Mouse (Mus musculus): Measurements from ENCODE around the gene Slfn9. TPM values are rescaled to one million over a fixed set of nuclear protein-coding genes. Genes with fewer than 3 reads are reported as not detected.

The Slfn9 gene
- polyA plus RNA-seq (2014; fragmentation: Illumina TruSeq; extraction: RNeasy Lipid Tissue Mini Kit (QIAGEN cat#74804)): 39.7 TPM

GRCm38 (mm10) chr11:82991469-82992166, at the start of gene Slfn9:
Gene Slfn9 (minus strand): TSS chr11:82991830.

GRCm38 (mm10) chr11:83020621-83021020, 29.0 kb upstream of the Slfn9 start, which contains the start of gene Slfn8:
Gene Slfn8 (minus strand): TSS chr11:83020810.

GRCm38 (mm10) chr11:82950736-82951481, 40.7 kb downstream of the Slfn9 start, which contains the start of gene Slfn5:
Gene Slfn5 (plus strand): TSS chr11:82951349.

Other genes with a start within 250 kb of the Slfn9 start
- not detected for gene Cct6b, start 227.5 kb downstream of the Slfn9 start, polyA plus RNA-seq (2014; fragmentation: Illumina TruSeq; extraction: RNeasy Lipid Tissue Mini Kit (QIAGEN cat#74804))
- gene Zfp830, start 227.5 kb downstream of the Slfn9 start, polyA plus RNA-seq (2014; fragmentation: Illumina TruSeq; extraction: RNeasy Lipid Tissue Mini Kit (QIAGEN cat#74804)): 25.3 TPM
- gene Lig3, start 210.7 kb downstream of the Slfn9 start, polyA plus RNA-seq (2014; fragmentation: Illumina TruSeq; extraction: RNeasy Lipid Tissue Mini Kit (QIAGEN cat#74804)): 37.7 TPM
- 10.5 TPM for gene Rffl, start 120.6 kb downstream of the Slfn9 start, polyA plus RNA-seq (2014; fragmentation: Illumina TruSeq; extraction: RNeasy Lipid Tissue Mini Kit (QIAGEN cat#74804))
- gene Rad51d, start 101.2 kb downstream of the Slfn9 start, polyA plus RNA-seq (2014; fragmentation: Illumina TruSeq; extraction: RNeasy Lipid Tissue Mini Kit (QIAGEN cat#74804)): 9.7 TPM
- not detected for gene Fndc8, start 99.7 kb downstream of the Slfn9 start, polyA plus RNA-seq (2014; fragmentation: Illumina TruSeq; extraction: RNeasy Lipid Tissue Mini Kit (QIAGEN cat#74804))
- 4.3 TPM for gene Nle1, start 83.4 kb downstream of the Slfn9 start, polyA plus RNA-seq (2014; fragmentation: Illumina TruSeq; extraction: RNeasy Lipid Tissue Mini Kit (QIAGEN cat#74804))
- gene Unc45b, start 81.3 kb downstream of the Slfn9 start, polyA plus RNA-seq (2014; fragmentation: Illumina TruSeq; extraction: RNeasy Lipid Tissue Mini Kit (QIAGEN cat#74804)): 2.1 TPM
- 20.1 TPM for gene Slfn5, start 40.5 kb downstream of the Slfn9 start, polyA plus RNA-seq (2014; fragmentation: Illumina TruSeq; extraction: RNeasy Lipid Tissue Mini Kit (QIAGEN cat#74804))
- 9.2 TPM for gene Slfn8, start 29.0 kb upstream of the Slfn9 start, polyA plus RNA-seq (2014; fragmentation: Illumina TruSeq; extraction: RNeasy Lipid Tissue Mini Kit (QIAGEN cat#74804))
- gene Slfn2, start 73.3 kb upstream of the Slfn9 start, polyA plus RNA-seq (2014; fragmentation: Illumina TruSeq; extraction: RNeasy Lipid Tissue Mini Kit (QIAGEN cat#74804)): 8.7 TPM
- 0.40 TPM for gene Slfn1, start 125.0 kb upstream of the Slfn9 start, polyA plus RNA-seq (2014; fragmentation: Illumina TruSeq; extraction: RNeasy Lipid Tissue Mini Kit (QIAGEN cat#74804))
- gene Slfn4, start 183.4 kb upstream of the Slfn9 start, polyA plus RNA-seq (2014; fragmentation: Illumina TruSeq; extraction: RNeasy Lipid Tissue Mini Kit (QIAGEN cat#74804)): 3.0 TPM
- gene Slfn3, start 199.5 kb upstream of the Slfn9 start, polyA plus RNA-seq (2014; fragmentation: Illumina TruSeq; extraction: RNeasy Lipid Tissue Mini Kit (QIAGEN cat#74804)): 12.8 TPM